Comparison of ENCODE assay signal across 22 mouse cellular contexts in the genomic region with DNA sequence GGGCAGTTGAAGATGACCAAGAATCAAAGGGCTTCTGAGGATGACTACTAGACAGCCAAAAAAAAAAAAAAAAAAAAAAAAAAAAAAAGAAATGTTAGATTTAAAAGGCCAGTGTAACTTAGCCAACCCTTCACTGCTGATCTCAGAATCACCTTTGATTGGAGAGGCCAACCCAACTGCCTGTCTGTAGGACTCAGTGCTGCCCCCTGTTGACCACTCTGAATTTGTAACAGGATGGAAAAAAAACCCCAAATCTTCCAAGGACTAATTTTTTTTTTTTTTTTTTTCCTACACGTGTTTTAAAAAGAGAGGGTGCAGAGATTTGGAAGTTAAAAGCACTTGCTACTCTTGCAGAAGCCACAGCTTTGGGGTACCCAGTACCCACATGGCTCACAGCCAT. TPM values are rescaled to one million over a fixed set of nuclear protein-coding genes. Genes with fewer than 3 reads are reported as not detected.
DNase-seq lines count a peak whose midpoint lies in the region; ATAC-seq and TF ChIP-seq lines count a peak whose summit lies in the region.
"Not testable (repeated sequence)": the region's sequence is repeated elsewhere in the genome, so short reads cannot be mapped to it uniquely, and the experiment has no call there.
"Had no signal": no experiment of that assay in that cellular context is flagged by ENCODE, and none has a peak within 500 bp of the region (broad histone marks: within the 10 kb centered on the region; RNA-seq: fewer than 3 reads in every experiment).

No protein-coding gene starts in this region.

- H3K27ac ChIP-seq in ES-Bruce4 (ENCODE audit: insufficient read depth, low read length); hindbrain, postnatal 0 days; layer of hippocampus, adult 2 months; lung, postnatal 0 days (ENCODE audit: low read length): not testable (repeated sequence)

- not testable (repeated sequence) for H3K27me3 ChIP-seq in ES-Bruce4 (ENCODE audit: control insufficient read depth, insufficient read depth, low read length, poor library complexity, severe bottlenecking); hindbrain, postnatal 0 days (ENCODE audit: insufficient read depth, low read length); lung, postnatal 0 days (replicated peaks; ENCODE audit: insufficient read depth, low read length); splenic B cell, adult 2 months (ENCODE audit: control insufficient read depth, insufficient read depth, low read length, poor library complexity, severe bottlenecking)

- ATAC-seq in hindbrain, postnatal 0 days; lung, postnatal 0 days: not testable (repeated sequence)

- not testable (repeated sequence) for H3K4me3 ChIP-seq in ES-Bruce4 (ENCODE audit: low read depth, low read length); hindbrain, postnatal 0 days (ENCODE audit: low read length); layer of hippocampus, adult 2 months; lung, postnatal 0 days (ENCODE audit: low read depth, low read length)

- peak; percentile 17 for DNase-seq in R1 (ENCODE audit: low read depth, low spot score)
- peak; percentile 0 for DNase-seq in embryo, embryonic 10.5 days (ENCODE audit: low spot score)
- peak; percentile 1 for DNase-seq in hindbrain, postnatal 0 days (ENCODE audit: low spot score)
- DNase-seq in layer of hippocampus, adult 2 months (ENCODE audit: low spot score in 2 of 2); lung, postnatal 0 days (ENCODE audit: low spot score): not testable (repeated sequence)
- DNase-seq in splenic B cell, adult 2 months (ENCODE audit: low read depth, low spot score), result peak; percentile 1

- not testable (repeated sequence) for TF ChIP-seq POLR2A in ES-Bruce4 (IDR thresholded peaks at IDR 0.05; ENCODE audit: insufficient read depth, low read length)

- H3K4me1 ChIP-seq in ES-Bruce4 (ENCODE audit: control insufficient read depth, insufficient read depth, low read length); hindbrain, postnatal 0 days (ENCODE audit: insufficient read depth, low read length); lung, postnatal 0 days (ENCODE audit: insufficient read depth, low read depth, low read length): not testable (repeated sequence)

- 75% methylated on average over 1 of the region's 1 CpGs for WGBS in hindbrain, postnatal 0 days
- 50% methylated on average over 1 of the region's 1 CpGs for WGBS in lung, postnatal 0 days

- not testable (repeated sequence) for H3K9ac ChIP-seq in ES-Bruce4 (ENCODE audit: low read depth, poor library complexity, severe bottlenecking); hindbrain, postnatal 0 days (replicated peaks; ENCODE audit: low read length); lung, postnatal 0 days (replicated peaks; ENCODE audit: low read depth)

- H3K9me3 ChIP-seq in ES-Bruce4 (replicated peaks; ENCODE audit: control insufficient read depth, insufficient read depth, low read length, poor library complexity, severe bottlenecking); hindbrain, postnatal 0 days (ENCODE audit: low read length); lung, postnatal 0 days (ENCODE audit: low read length): not testable (repeated sequence)

- not testable (repeated sequence) for H3K36me3 ChIP-seq in ES-Bruce4 (ENCODE audit: control insufficient read depth, insufficient read depth, low read length, poor library complexity, severe bottlenecking); hindbrain, postnatal 0 days (ENCODE audit: insufficient read depth, low read length); lung, postnatal 0 days (ENCODE audit: insufficient read depth, low read length); splenic B cell, adult 2 months (ENCODE audit: control insufficient read depth, insufficient read depth, low read length, poor library complexity, severe bottlenecking)

- TF ChIP-seq EP300 in ES-Bruce4 (IDR thresholded peaks at IDR 0.05; ENCODE audit: insufficient read depth, low read depth, low read length); lung, postnatal 0 days (IDR thresholded peaks at IDR 0.05): not testable (repeated sequence)

- TF ChIP-seq CTCF in ES-Bruce4 (IDR thresholded peaks at IDR 0.05; ENCODE audit: low read depth, low read length), result peak; percentile 22
- TF ChIP-seq CTCF in hindbrain, postnatal 0 days (IDR thresholded peaks at IDR 0.05; ENCODE audit: low read depth), result not testable (repeated sequence)
- peak; percentile 52 for TF ChIP-seq CTCF in layer of hippocampus, adult 2 months (conservative IDR thresholded peaks at IDR 0.05)
- TF ChIP-seq CTCF in lung, postnatal 0 days (IDR thresholded peaks at IDR 0.05), result peak; percentile 30

- H3K4me2 ChIP-seq in hindbrain, postnatal 0 days (ENCODE audit: low read depth, low read length); lung, postnatal 0 days (replicated peaks; ENCODE audit: low read depth, low read length): not testable (repeated sequence)

RNA-seq across cellular contexts. Expression of a gene that starts 27.2 kb away (rescaled TPM):
- 0.31 TPM in 1 of 2 replicates, not detected in the other for polyA plus RNA-seq in ES-Bruce4 (2011; ENCODE audit: insufficient read depth, insufficient read length, low read depth, missing spikeins)
- not detected in 2 replicates for total RNA-seq in hindbrain, postnatal 0 days (2014; rRNA removed)
- polyA plus RNA-seq in hindbrain, postnatal 0 days (2015; fragmentation: Nextera tagmentation; extraction: Ambion mirVana), result 0.13 TPM in 1 of 2 replicates, not detected in the other
- total RNA-seq in layer of hippocampus, adult 2 months (2021), result under 1 TPM; 0.23 to 0.69 TPM
- polyA plus RNA-seq in lung, postnatal 0 days (2015; fragmentation: Nextera tagmentation; extraction: Ambion mirVana), result 0.08 TPM in 1 of 2 replicates, not detected in the other
- total RNA-seq: gastrocnemius, postnatal 25 days; megakaryocyte-erythroid progenitor cell, adult 5-6 weeks had no signal
- polyA plus RNA-seq: CD4-positive, CD25-positive, alpha-beta regulatory T cell, adult 4 months; heart, embryonic 13.5 days; hindbrain, embryonic 11.5 days; limb, embryonic 12.5 days; liver, embryonic 12.5 days; lung, adult 2 months; midbrain, embryonic 14.5 days; neural tube, embryonic 13.5 days had no signal

RNA-seq across cellular contexts. Expression of a gene that starts 29.8 kb away (rescaled TPM):
- polyA plus RNA-seq in ES-Bruce4 (2011; ENCODE audit: insufficient read depth, insufficient read length, low read depth, missing spikeins), result not detected in 2 replicates
- total RNA-seq in hindbrain, postnatal 0 days (2014; rRNA removed), result not detected in 2 replicates
- polyA plus RNA-seq in hindbrain, postnatal 0 days (2015; fragmentation: Nextera tagmentation; extraction: Ambion mirVana), result 0.06 TPM in 1 of 2 replicates, not detected in the other
- total RNA-seq in layer of hippocampus, adult 2 months (2021), result under 1 TPM; 0.12 to 0.56 TPM
- 0.19 and 0.25 TPM in 2 replicates for polyA plus RNA-seq in lung, postnatal 0 days (2015; fragmentation: Nextera tagmentation; extraction: Ambion mirVana)
- total RNA-seq: gastrocnemius, postnatal 25 days; layer of hippocampus, adult 18-20 months; layer of hippocampus, postnatal 25 days; left cerebral cortex, postnatal 10 days; megakaryocyte-erythroid progenitor cell, adult 5-6 weeks had no signal
- polyA plus RNA-seq: activated CD4-positive, CD25-positive, alpha-beta regulatory T cell, adult 4 months; CD4-positive, CD25-positive, alpha-beta regulatory T cell, adult 4 months; forebrain, embryonic 16.5 days; hindbrain, embryonic 11.5 days; liver, embryonic 12.5 days; neural tube, embryonic 13.5 days had no signal
